Mouse (Mus musculus) midbrain, embryonic 13.5 days (tissue): Measurements from ENCODE around the gene Mgll. TPM values are rescaled to one million over a fixed set of nuclear protein-coding genes. Genes with fewer than 3 reads are reported as not detected.

Experiments used
- ATAC-seq: fragments of 200-750 bp; cut with Nextera tagmentation; 2 replicates; pipeline ENCODE4 v1.8.0; 2017; ENCODE audit warnings: mild to moderate bottlenecking, moderate TSS enrichment, moderate library complexity
- H3K27ac ChIP-seq: fragments of 300-500 bp; sonication (generic); 2 replicates; pipeline ENCODE4 v1.5.1; 2015; ENCODE audit warnings: inconsistent platforms, mild to moderate bottlenecking, moderate library complexity
- H3K27me3 ChIP-seq: fragments of 300-500 bp; sonication (generic); 2 replicates; pipeline ENCODE4 v1.6.1; 2015; ENCODE audit warnings: mild to moderate bottlenecking, inconsistent platforms
- H3K36me3 ChIP-seq: fragments of 300-500 bp; sonication (generic); 2 replicates; pipeline ENCODE4 v1.6.1; 2015; ENCODE audit warnings: mild to moderate bottlenecking, inconsistent platforms
- H3K4me1 ChIP-seq: fragments of 300-500 bp; sonication (generic); replicated peaks from 2 replicates; pipeline ENCODE4 v1.6.1; 2015; ENCODE audit warnings: inconsistent platforms
- H3K4me2 ChIP-seq: fragments of 300-500 bp; sonication (generic); replicated peaks from 2 replicates; pipeline ENCODE4 v1.6.1; 2015; ENCODE audit warnings: moderate library complexity, mild to moderate bottlenecking, inconsistent platforms
- H3K4me3 ChIP-seq: fragments of 300-500 bp; sonication (generic); replicated peaks from 2 replicates; pipeline ENCODE4 v1.5.1; 2015; ENCODE audit warnings: mild to moderate bottlenecking, inconsistent platforms
- H3K9ac ChIP-seq: fragments of 300-500 bp; sonication (generic); replicated peaks from 2 replicates; pipeline ENCODE4 v1.6.1; 2015; ENCODE audit warnings: mild to moderate bottlenecking, inconsistent platforms
- H3K9me3 ChIP-seq: fragments of 300-500 bp; sonication (generic); 2 replicates; pipeline ENCODE4 v1.6.1; 2016; ENCODE audit warnings: mild to moderate bottlenecking, inconsistent platforms
- WGBS: fragments of 180-500 bp; shearing (Covaris S2); methylation state at CpG from one replicate; pipeline ENCODE4 v1.1.7; 2015; 5-methylcytosine and 5-hydroxymethylcytosine counted together
- polyA plus RNA-seq: library from polyadenylated mRNA; unstranded; fragments of >200 nt; fragmentation: Nextera tagmentation; extraction: Ambion mirVana; gene quantifications from 2 replicates; pipeline ENCODE4 v1.2.1, GENCODE M21; 2015

Gene Mgll
- polyA plus RNA-seq, 1 experiment from 2014 or later: 7.4 TPM

GRCm38 (mm10) chr6:88831456-88831855 lies 107.2 kb downstream of the Mgll start:
- WGBS: 28% methylated on average over 8 of the region's 8 CpGs
- Histone ChIP-seq H3K9me3 (no peaks in the 10 kb centered on the region), H3K4me2 (no peak overlapping the region), H3K9ac (no peak overlapping the region), H3K27ac (no peak overlapping the region), H3K4me3 (no peak overlapping the region), H3K36me3 (peaks cover 15% of the 10 kb centered on the region), H3K4me1 (peaks cover 16% of the 10 kb centered on the region), H3K27me3 (no peaks in the 10 kb centered on the region)
- ATAC-seq: peak; percentile 73

DNA sequence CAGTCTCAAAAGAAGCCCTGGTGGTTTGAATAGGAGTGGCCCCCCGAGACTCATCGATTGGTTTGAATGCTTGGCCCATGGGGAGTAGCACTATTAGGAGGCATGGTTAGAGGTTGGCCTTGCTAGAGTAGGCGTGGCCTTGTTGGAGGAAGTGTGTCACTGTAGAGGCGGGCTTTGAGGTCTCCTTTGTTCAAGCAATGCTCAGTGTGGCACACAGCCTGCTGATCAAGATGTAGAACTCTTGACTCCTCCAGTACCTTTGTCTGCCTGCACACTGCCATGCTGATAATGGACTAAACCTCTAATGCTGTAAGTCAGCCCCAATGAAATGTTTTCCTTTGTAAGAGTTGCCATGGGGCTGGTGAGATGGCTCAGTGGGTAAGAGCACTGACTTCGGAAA lies 108.5 kb downstream of the Mgll start:
- H3K9me3 ChIP-seq: no peaks in the 10 kb centered on the region
- peak; percentile 41 for ATAC-seq

GRCm38 (mm10) chr6:88833340-88834140 lies 109.3 kb downstream of the Mgll start:
- Histone ChIP-seq H3K27ac (no peak overlapping the region), H3K4me3 (no peak overlapping the region), H3K4me1 (0 out of 2 replicates have a peak, but pooled peaks cover 3% of the 10 kb centered on the region), H3K36me3 (peaks cover 35% of the 10 kb centered on the region), H3K4me2 (no peak overlapping the region), H3K27me3 (no peaks in the 10 kb centered on the region), H3K9ac (no peak overlapping the region), H3K9me3 (no peaks in the 10 kb centered on the region)
- WGBS: 89% methylated on average over 5 of the region's 5 CpGs
- no peak for ATAC-seq

More for the DNA sequence above, 108.5 kb downstream of the Mgll start:
- Histone ChIP-seq H3K36me3 (peaks cover 27% of the 10 kb centered on the region), H3K27ac (no peak overlapping the region), H3K27me3 (no peaks in the 10 kb centered on the region), H3K4me2 (no peak overlapping the region), H3K4me1 (peaks cover 6% of the 10 kb centered on the region; the same call in 1 of the 2 replicates), H3K9ac (no peak overlapping the region), H3K4me3 (no peak overlapping the region)
- WGBS: 73% methylated on average over 5 of the region's 5 CpGs

- H3K4me3 ChIP-seq: no peak overlapping the region
- WGBS: 81% methylated on average over 5 of the region's 5 CpGs
- no peak for ATAC-seq
- H3K27ac ChIP-seq: no peak overlapping the region
- H3K27me3 ChIP-seq: no peaks in the 10 kb centered on the region
- H3K4me1 ChIP-seq: peaks cover 9% of the 10 kb centered on the region
- no peak overlapping the region for H3K9ac ChIP-seq
- peaks cover 47% of the 10 kb centered on the region for H3K36me3 ChIP-seq
- no peaks in the 10 kb centered on the region for H3K9me3 ChIP-seq
- no peak overlapping the region for H3K4me2 ChIP-seq
These were observed 110.8 kb downstream of the Mgll start for GRCm38 (mm10) chr6:88835047-88835446.

GRCm38 (mm10) chr6:88836178-88836819 lies 112.1 kb downstream of the Mgll start:
- Histone ChIP-seq H3K4me3 (no peak overlapping the region), H3K27me3 (no peaks in the 10 kb centered on the region), H3K36me3 (peaks cover 47% of the 10 kb centered on the region), H3K9me3 (no peaks in the 10 kb centered on the region), H3K27ac (no peak overlapping the region), H3K4me1 (peaks cover 21% of the 10 kb centered on the region), H3K9ac (peak overlapping the region; percentile 36; the same call in 1 of the 2 replicates), H3K4me2 (no peak overlapping the region)
- 91% methylated on average over 28 of the region's 28 CpGs for WGBS
- ATAC-seq: no peak

DNA sequence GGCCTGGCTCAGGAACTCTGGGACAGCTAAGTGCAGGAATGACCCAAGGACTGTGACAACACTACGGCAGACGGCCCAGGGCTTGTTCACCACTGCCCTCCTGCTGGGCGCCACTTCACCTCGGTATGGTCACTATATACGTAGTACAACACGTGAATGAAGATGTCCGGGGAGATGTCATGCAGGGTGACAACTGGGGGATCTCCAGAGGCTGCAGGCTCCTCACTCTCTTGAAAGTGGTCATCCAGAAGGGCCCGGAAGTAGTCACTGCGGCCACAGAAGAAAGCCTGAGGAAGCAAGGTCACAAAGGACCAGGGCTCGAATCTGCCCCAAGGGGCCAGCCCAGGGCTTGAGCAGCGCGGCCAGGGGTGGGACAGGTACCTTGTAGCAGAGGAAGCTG lies 113.8 kb downstream of the Mgll start:
- Histone ChIP-seq H3K4me3 (no peak overlapping the region), H3K27me3 (no peaks in the 10 kb centered on the region), H3K9ac (no peak overlapping the region), H3K4me1 (peaks cover 26% of the 10 kb centered on the region), H3K36me3 (peaks cover 47% of the 10 kb centered on the region), H3K4me2 (no peak overlapping the region), H3K27ac (no peak overlapping the region), H3K9me3 (no peaks in the 10 kb centered on the region)
- 90% methylated on average over 12 of the region's 12 CpGs for WGBS
- no peak for ATAC-seq

DNA sequence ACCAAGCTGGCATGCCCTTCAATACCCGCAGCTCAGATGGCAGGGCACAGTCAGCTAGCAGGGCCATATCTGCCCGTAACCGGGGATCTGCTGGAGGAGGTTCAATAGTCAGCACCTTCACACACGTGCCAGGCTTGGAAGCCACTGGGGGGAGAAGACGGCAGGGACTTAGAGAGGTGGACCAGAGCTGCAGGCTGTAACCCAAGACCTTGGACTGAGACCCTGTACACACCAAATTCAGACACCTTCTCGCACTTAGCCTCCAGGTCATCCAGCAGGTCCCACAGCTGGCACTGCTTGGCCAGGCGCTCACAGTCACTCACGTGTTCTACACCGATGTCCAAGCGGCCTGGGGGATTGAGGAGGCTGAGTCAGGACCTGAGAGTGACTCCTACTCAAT lies 114.4 kb downstream of the Mgll start:
- Histone ChIP-seq H3K36me3 (peaks cover 51% of the 10 kb centered on the region), H3K4me3 (no peak overlapping the region), H3K4me2 (no peak overlapping the region), H3K27me3 (no peaks in the 10 kb centered on the region), H3K9ac (no peak overlapping the region), H3K27ac (no peak overlapping the region), H3K9me3 (no peaks in the 10 kb centered on the region), H3K4me1 (peaks cover 32% of the 10 kb centered on the region)
- 94% methylated on average over 10 of the region's 10 CpGs for WGBS
- ATAC-seq: no peak

DNA sequence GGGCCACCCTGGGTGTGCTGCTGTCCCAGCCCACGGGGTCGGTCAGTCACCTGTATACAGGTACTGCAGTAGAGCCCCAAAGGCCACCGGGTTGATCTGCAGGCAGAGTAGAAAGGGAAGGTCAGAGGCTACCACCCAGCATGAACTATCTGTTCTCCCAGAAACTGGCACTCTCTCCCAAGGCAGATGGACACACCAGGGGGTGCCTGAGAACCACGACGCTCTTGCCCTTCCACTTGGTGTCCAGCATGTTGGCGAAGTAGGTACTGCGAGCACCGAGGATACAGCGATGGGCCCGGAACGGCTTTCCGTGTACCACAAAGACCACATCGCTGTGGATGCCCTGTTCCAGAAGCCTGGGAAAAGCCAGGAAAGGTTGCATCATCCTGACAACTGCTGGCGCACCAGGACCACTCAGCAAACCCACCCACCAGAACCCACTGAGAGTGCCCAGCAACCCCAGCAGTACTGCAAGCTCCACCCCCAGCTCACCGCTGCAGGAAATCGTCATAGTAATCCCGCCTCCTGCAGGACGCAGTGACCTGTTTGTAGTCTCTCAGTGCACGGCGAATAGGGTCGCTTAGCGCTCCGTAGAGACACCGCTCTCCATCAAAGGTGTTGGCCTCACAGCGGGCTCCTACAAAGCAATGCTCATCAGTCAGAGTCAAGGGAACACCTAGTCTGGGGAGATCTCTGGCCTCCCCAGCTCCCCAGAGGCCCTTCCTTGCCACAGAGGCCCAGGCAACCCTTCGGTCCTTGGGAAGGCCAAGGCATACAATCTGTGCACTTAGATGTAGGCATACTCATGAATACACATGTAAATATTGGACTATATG lies 115.1 kb downstream of the Mgll start:
- no peak for ATAC-seq
- Histone ChIP-seq H3K4me1 (peaks cover 33% of the 10 kb centered on the region), H3K4me2 (peak overlapping the region; percentile 89; the same call in 1 of the 2 replicates), H3K9ac (no peak overlapping the region), H3K36me3 (peaks cover 57% of the 10 kb centered on the region), H3K9me3 (no peaks in the 10 kb centered on the region), H3K27me3 (no peaks in the 10 kb centered on the region), H3K27ac (no peak overlapping the region), H3K4me3 (no peak overlapping the region)
- WGBS: 85% methylated on average over 26 of the region's 26 CpGs

DNA sequence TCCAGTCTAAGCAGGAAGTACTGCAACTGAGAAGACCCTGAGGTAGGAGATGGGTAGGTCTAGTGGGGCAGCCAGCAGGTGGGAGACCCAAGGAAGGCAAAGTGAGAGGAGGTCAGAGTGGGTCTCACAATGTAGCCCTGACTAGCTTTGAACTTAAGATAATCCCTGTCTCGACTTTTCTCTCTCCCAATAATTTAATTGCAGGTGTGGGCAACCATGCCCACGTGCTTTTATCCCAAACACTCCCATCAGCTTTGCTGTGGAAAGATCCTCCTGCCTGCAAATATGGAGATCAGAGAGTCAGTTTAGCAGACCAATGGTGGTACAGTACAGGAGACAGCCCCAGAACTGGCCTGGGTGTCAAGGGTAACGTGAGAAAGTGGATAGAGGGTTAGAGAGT lies 116.0 kb downstream of the Mgll start:
- Histone ChIP-seq H3K36me3 (peaks cover 66% of the 10 kb centered on the region), H3K4me3 (peak overlapping the region; percentile 80; the same call in 1 of the 2 replicates), H3K9ac (peak overlapping the region; percentile 91; the same call in 1 of the 2 replicates), H3K27ac (no peak overlapping the region), H3K4me1 (peaks cover 33% of the 10 kb centered on the region), H3K27me3 (no peaks in the 10 kb centered on the region), H3K9me3 (no peaks in the 10 kb centered on the region), H3K4me2 (peak overlapping the region; percentile 89)
- 72% methylated on average over 3 of the region's 3 CpGs for WGBS
- no peak for ATAC-seq

- Histone ChIP-seq H3K27me3 (no peaks in the 10 kb centered on the region), H3K4me3 (peak overlapping the region; percentile 80), H3K4me2 (peak overlapping the region; percentile 89), H3K27ac (peak overlapping the region; percentile 88), H3K4me1 (peaks cover 33% of the 10 kb centered on the region), H3K9ac (peak overlapping the region; percentile 91), H3K36me3 (peaks cover 67% of the 10 kb centered on the region), H3K9me3 (no peaks in the 10 kb centered on the region)
- WGBS: 57% methylated on average over 9 of the region's 9 CpGs
- ATAC-seq: no peak
These were observed 116.7 kb downstream of the Mgll start for GRCm38 (mm10) chr6:88840791-88841513.

- peaks cover 67% of the 10 kb centered on the region for H3K36me3 ChIP-seq
- H3K4me1 ChIP-seq: peaks cover 33% of the 10 kb centered on the region
- H3K9ac ChIP-seq: peak overlapping the region; percentile 91
- H3K9me3 ChIP-seq: no peaks in the 10 kb centered on the region
- H3K27me3 ChIP-seq: no peaks in the 10 kb centered on the region
- peak overlapping the region; percentile 88 for H3K27ac ChIP-seq
- no peak for ATAC-seq
- H3K4me2 ChIP-seq: peak overlapping the region; percentile 89
- WGBS: 1% methylated on average over 22 of the region's 22 CpGs
- peak overlapping the region; percentile 80 for H3K4me3 ChIP-seq
These were observed 117.2 kb downstream of the Mgll start for GRCm38 (mm10) chr6:88841514-88841780.
